Mouse (Mus musculus) hindbrain, embryonic 15.5 days (tissue): ENCODE results near the gene Ctu1. TPM values are rescaled to one million over a fixed set of nuclear protein-coding genes. Genes with fewer than 3 reads are reported as not detected.

ENCODE experiments used
- ATAC-seq: fragments of 200-750 bp; cut with Nextera tagmentation; 2 replicates; pipeline ENCODE4 v1.8.0; 2017; ENCODE audit warnings: low read depth, moderate number of reproducible peaks, moderate TSS enrichment; ENCODE audit not compliant: low FRiP score
- H3K27ac ChIP-seq: fragments of 300-500 bp; sonication (generic); replicated peaks from 2 replicates; pipeline ENCODE4 v1.5.1; 2015; ENCODE audit warnings: mild to moderate bottlenecking, inconsistent platforms
- H3K27me3 ChIP-seq: fragments of 300-500 bp; sonication (generic); 2 replicates; pipeline ENCODE4 v1.6.1; 2015; ENCODE audit warnings: control low read depth, inconsistent platforms
- H3K36me3 ChIP-seq: fragments of 300-500 bp; sonication (generic); 2 replicates; pipeline ENCODE4 v1.6.1; 2015; ENCODE audit warnings: control low read depth, inconsistent platforms
- H3K4me1 ChIP-seq: fragments of 300-500 bp; sonication (generic); replicated peaks from 2 replicates; pipeline ENCODE4 v1.6.1; 2015; ENCODE audit warnings: control low read depth, inconsistent platforms
- H3K4me2 ChIP-seq: fragments of 300-500 bp; sonication (generic); 2 replicates; pipeline ENCODE4 v1.6.1; 2015; ENCODE audit warnings: moderate library complexity, mild to moderate bottlenecking, inconsistent platforms
- H3K4me3 ChIP-seq: fragments of 300-500 bp; sonication (generic); 2 replicates; pipeline ENCODE4 v1.5.1; 2015; ENCODE audit warnings: mild to moderate bottlenecking, inconsistent platforms
- H3K9ac ChIP-seq: fragments of 300-500 bp; sonication (generic); 2 replicates; pipeline ENCODE4 v1.6.1; 2015; ENCODE audit warnings: inconsistent platforms
- H3K9me3 ChIP-seq: fragments of 300-500 bp; sonication (generic); 2 replicates; pipeline ENCODE4 v1.6.1; 2016; ENCODE audit warnings: control low read depth, inconsistent platforms
- WGBS: fragments of 180-500 bp; shearing (Covaris S2); methylation state at CpG from one replicate; pipeline ENCODE4 v1.1.7; 2015; 5-methylcytosine and 5-hydroxymethylcytosine counted together
- polyA plus RNA-seq: library from polyadenylated mRNA; unstranded; fragments of >200 nt; fragmentation: Nextera tagmentation; extraction: Ambion mirVana; gene quantifications from 2 replicates; pipeline ENCODE4 v1.2.1, GENCODE M21; 2015

The Ctu1 gene
- polyA plus RNA-seq, 1 experiment from 2014 or later = 21.5 TPM

- Histone ChIP-seq H3K4me1 (no peaks in the 10 kb centered on the region), H3K4me3 (no peak overlapping the region), H3K4me2 (no peak overlapping the region), H3K36me3 (no peaks in the 10 kb centered on the region), H3K27me3 (no peaks in the 10 kb centered on the region), H3K27ac (no peak overlapping the region), H3K9me3 (no peaks in the 10 kb centered on the region), H3K9ac (no peak overlapping the region)
- ATAC-seq = no peak
- 83% methylated on average over 7 of the region's 7 CpGs for WGBS
Observed at GRCm38 (mm10) chr7:43685088-43685487, 13.3 kb downstream of the Ctu1 start.

- Histone ChIP-seq H3K4me3 (no peak within 1 kb of the TSS), H3K9ac (no peak within 1 kb of the TSS), H3K27ac (no peak within 1 kb of the TSS), H3K36me3 (no peaks in the 10 kb centered on the region), H3K4me1 (no peaks in the 10 kb centered on the region), H3K4me2 (no peak within 1 kb of the TSS), H3K9me3 (no peaks in the 10 kb centered on the region), H3K27me3 (no peaks in the 10 kb centered on the region)
- no peak for ATAC-seq
Observed at GRCm38 (mm10) chr7:43690118-43690517, 18.3 kb downstream of the Ctu1 start, which contains the start of gene Klk14. Klk14 (plus strand) TSS chr7:43690418.

GRCm38 (mm10) chr7:43710031-43710430, 38.2 kb downstream of the Ctu1 start:
- Histone ChIP-seq H3K27ac (no peak overlapping the region), H3K4me1 (no peaks in the 10 kb centered on the region), H3K4me2 (no peak overlapping the region), H3K36me3 (no peaks in the 10 kb centered on the region), H3K4me3 (no peak overlapping the region), H3K9ac (no peak overlapping the region), H3K9me3 (no peaks in the 10 kb centered on the region), H3K27me3 (no peaks in the 10 kb centered on the region)
- ATAC-seq = no peak
- 91% methylated on average over 3 of the region's 3 CpGs for WGBS

GRCm38 (mm10) chr7:43712267-43712666, 40.5 kb downstream of the Ctu1 start, which contains the start of gene Klk13:
Klk13 (plus strand) TSS chr7:43712567.
- H3K27ac ChIP-seq = no peak within 1 kb of the TSS
- ATAC-seq = no peak
- H3K9ac ChIP-seq = no peak within 1 kb of the TSS
- H3K4me1 ChIP-seq = no peaks in the 10 kb centered on the region
- H3K36me3 ChIP-seq = no peaks in the 10 kb centered on the region
- H3K4me2 ChIP-seq = no peak within 1 kb of the TSS
- no peak within 1 kb of the TSS for H3K4me3 ChIP-seq
- no peaks in the 10 kb centered on the region for H3K27me3 ChIP-seq
- WGBS = 64% methylated on average over 4 of the region's 4 CpGs
- H3K9me3 ChIP-seq = no peaks in the 10 kb centered on the region

- WGBS = 13% methylated on average over 9 of the region's 9 CpGs
- Histone ChIP-seq H3K9me3 (no peaks in the 10 kb centered on the region), H3K27me3 (no peaks in the 10 kb centered on the region), H3K9ac (no peak overlapping the region), H3K4me3 (no peak overlapping the region), H3K4me2 (no peak overlapping the region), H3K27ac (no peak overlapping the region), H3K4me1 (no peaks in the 10 kb centered on the region), H3K36me3 (no peaks in the 10 kb centered on the region)
- no peak for ATAC-seq
Observed at GRCm38 (mm10) chr7:43712917-43713316, 41.1 kb downstream of the Ctu1 start.

- Histone ChIP-seq H3K27ac (no peak overlapping the region), H3K9ac (no peak overlapping the region), H3K4me1 (no peaks in the 10 kb centered on the region), H3K4me2 (no peak overlapping the region), H3K4me3 (no peak overlapping the region), H3K27me3 (no peaks in the 10 kb centered on the region), H3K9me3 (no peaks in the 10 kb centered on the region), H3K36me3 (no peaks in the 10 kb centered on the region)
- no peak for ATAC-seq
- WGBS = 8% methylated on average over 19 of the region's 19 CpGs
Observed at GRCm38 (mm10) chr7:43713741-43714351, 42.0 kb downstream of the Ctu1 start.

Other genes with a start within 250 kb of the Ctu1 start
- gene Lim2, start 244.3 kb upstream of the Ctu1 start, polyA plus RNA-seq = not detected in 2 replicates
- gene Nkg7, start 234.9 kb upstream of the Ctu1 start, polyA plus RNA-seq = not detected in 2 replicates
- gene Cldnd2, start 231.2 kb upstream of the Ctu1 start, polyA plus RNA-seq = not detected in 2 replicates
- gene Etfb, start 227.9 kb upstream of the Ctu1 start, polyA plus RNA-seq = 129 and 138 TPM in 2 replicates
- 0.41 TPM in 1 of 2 replicates, not detected in the other for gene Gm45233, start 227.9 kb upstream of the Ctu1 start, polyA plus RNA-seq
- 21.0 and 21.4 TPM in 2 replicates for gene Vsig10l, start 208.9 kb upstream of the Ctu1 start, polyA plus RNA-seq
- 9.6 and 10.7 TPM in 2 replicates for gene Iglon5, start 181.9 kb upstream of the Ctu1 start, polyA plus RNA-seq
- 0.12 TPM in 1 of 2 replicates, not detected in the other for gene 4931406B18Rik, start 166.1 kb upstream of the Ctu1 start, polyA plus RNA-seq
- 1.6 and 1.7 TPM in 2 replicates for gene Cd33, start 127.6 kb upstream of the Ctu1 start, polyA plus RNA-seq
- gene Zfp658, start 109.8 kb upstream of the Ctu1 start, polyA plus RNA-seq = 7.3 and 8.5 TPM in 2 replicates
- 14.2 and 14.8 TPM in 2 replicates for gene Zfp719, start 92.4 kb upstream of the Ctu1 start, polyA plus RNA-seq
- 0.47 and 0.54 TPM in 2 replicates for gene Zfp819, start 64.8 kb upstream of the Ctu1 start, polyA plus RNA-seq
- gene Ceacam18, start 37.3 kb upstream of the Ctu1 start, polyA plus RNA-seq = 0.08 TPM in 2 replicates
- gene Siglece, start 11.9 kb upstream of the Ctu1 start, polyA plus RNA-seq = 0.33 and 0.36 TPM in 2 replicates
- gene Klk14, start 18.4 kb downstream of the Ctu1 start, polyA plus RNA-seq = not detected in 2 replicates
- gene Klk13, start 40.6 kb downstream of the Ctu1 start, polyA plus RNA-seq = 0.17 and 0.18 TPM in 2 replicates
- gene Klk12, start 96.9 kb downstream of the Ctu1 start, polyA plus RNA-seq = 0.14 TPM in 1 of 2 replicates, not detected in the other
- gene Klk11, start 102.6 kb downstream of the Ctu1 start, polyA plus RNA-seq = 0.22 and 0.27 TPM in 2 replicates
- gene Klk10, start 109.0 kb downstream of the Ctu1 start, polyA plus RNA-seq = 0.10 and 0.30 TPM in 2 replicates
- gene Klk9, start 119.9 kb downstream of the Ctu1 start, polyA plus RNA-seq = 0.13 and 0.14 TPM in 2 replicates
- gene Klk8, start 125.6 kb downstream of the Ctu1 start, polyA plus RNA-seq = 10.1 TPM in 2 replicates
- 0.13 TPM in 1 of 2 replicates, not detected in the other for gene Klk7, start 139.3 kb downstream of the Ctu1 start, polyA plus RNA-seq
- gene Klk6, start 152.5 kb downstream of the Ctu1 start, polyA plus RNA-seq = not detected in 2 replicates
- gene Klk5, start 170.0 kb downstream of the Ctu1 start, polyA plus RNA-seq = not detected in 2 replicates
- 1.7 and 2.6 TPM in 2 replicates for gene Klk4, start 209.1 kb downstream of the Ctu1 start, polyA plus RNA-seq